Mouse (Mus musculus) lung, embryonic 15.5 days (tissue): Measurements from ENCODE around the gene Trdmt1. TPM values are rescaled to one million over a fixed set of nuclear protein-coding genes. Genes with fewer than 3 reads are reported as not detected.
A peak's percentile ranks its signal among the peaks of the same experiment; 100 is the strongest.
"Not testable (repeated sequence)": the region's sequence is repeated elsewhere in the genome, so short reads cannot be mapped to it uniquely, and the experiment has no call there.

Experiments used
- ATAC-seq: fragments of 200-750 bp; cut with Nextera tagmentation; 2 replicates; pipeline ENCODE4 v1.8.0; 2017; ENCODE audit warnings: moderate number of reproducible peaks, borderline replicate concordance; ENCODE audit not compliant: low FRiP score, low TSS enrichment; ENCODE audit errors: extremely low read depth
- H3K27ac ChIP-seq: fragments of 300-500 bp; sonication (generic); 2 replicates; pipeline ENCODE4 v1.5.1; 2015; ENCODE audit warnings: moderate library complexity, mild to moderate bottlenecking, inconsistent platforms
- H3K27me3 ChIP-seq: fragments of 300-500 bp; sonication (generic); 2 replicates; pipeline ENCODE4 v1.6.1; 2015; ENCODE audit warnings: inconsistent platforms
- H3K36me3 ChIP-seq: fragments of 300-500 bp; sonication (generic); 2 replicates; pipeline ENCODE4 v1.6.1; 2015; ENCODE audit warnings: inconsistent platforms
- H3K4me1 ChIP-seq: fragments of 300-500 bp; sonication (generic); 2 replicates; pipeline ENCODE4 v1.6.1; 2015; ENCODE audit warnings: inconsistent platforms
- H3K4me2 ChIP-seq: fragments of 300-500 bp; sonication (generic); 2 replicates; pipeline ENCODE4 v1.6.1; 2015; ENCODE audit warnings: inconsistent platforms, mild to moderate bottlenecking, moderate library complexity
- H3K4me3 ChIP-seq: fragments of 300-500 bp; sonication (generic); 2 replicates; pipeline ENCODE4 v1.5.1; 2015; ENCODE audit warnings: mild to moderate bottlenecking, inconsistent platforms
- H3K9ac ChIP-seq: fragments of 300-500 bp; sonication (generic); 2 replicates; pipeline ENCODE4 v1.6.1; 2015; ENCODE audit warnings: inconsistent platforms
- H3K9me3 ChIP-seq: fragments of 300-500 bp; sonication (generic); 2 replicates; pipeline ENCODE4 v1.6.1; 2016; ENCODE audit warnings: inconsistent platforms
- WGBS: fragments of 180-500 bp; shearing (Covaris S2); methylation state at CpG from one replicate; pipeline ENCODE4 v1.1.7; 2015; 5-methylcytosine and 5-hydroxymethylcytosine counted together
- polyA plus RNA-seq: library from polyadenylated mRNA; unstranded; fragments of >200 nt; fragmentation: Nextera tagmentation; extraction: Ambion mirVana; gene quantifications from 2 replicates; pipeline ENCODE4 v1.2.1, GENCODE M21; 2015

Gene Trdmt1
- 16.0 and 16.2 TPM in 2 replicates for polyA plus RNA-seq

DNA sequence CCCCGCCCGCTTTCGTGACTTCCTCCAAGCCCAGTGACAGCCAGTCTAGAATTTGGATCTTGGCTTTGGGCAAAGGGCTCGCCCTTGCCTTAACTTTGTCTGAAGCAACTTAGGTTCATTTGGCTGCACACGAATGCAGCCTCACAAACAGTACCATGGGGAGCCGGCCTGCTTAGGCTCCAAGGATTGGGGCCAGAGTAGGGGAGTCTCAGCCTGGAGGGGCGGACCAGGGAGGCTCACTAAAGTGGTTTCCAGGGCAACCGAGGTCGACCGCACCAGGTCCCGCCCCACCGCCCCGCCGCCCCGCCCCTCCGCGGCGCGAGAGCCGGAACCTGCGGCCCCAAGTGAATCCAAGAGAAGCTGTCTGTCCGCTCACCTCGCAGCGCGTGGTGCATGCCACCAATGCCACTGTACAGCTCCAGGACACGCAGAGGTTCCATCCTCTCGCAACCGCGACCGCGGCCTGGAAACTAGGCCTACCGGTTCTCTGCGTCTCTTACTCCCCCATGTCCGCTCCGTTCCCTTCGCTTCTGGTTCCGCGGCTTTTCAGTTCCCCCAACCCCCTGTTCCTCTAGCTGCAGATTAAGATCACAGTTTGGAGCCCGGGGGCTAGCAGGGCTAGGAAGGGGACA is at the start of gene Trdmt1:
Gene Trdmt1, minus strand, starts transcription at position 476 of the 632 bp plus-strand sequence.
- WGBS: under 1% methylated on average over 39 of the region's 39 CpGs
- Histone ChIP-seq H3K4me2 (peak within 1 kb of the TSS; percentile 66), H3K27ac (peak within 1 kb of the TSS; percentile 97), H3K9ac (peak within 1 kb of the TSS; percentile 70), H3K4me3 (peak within 1 kb of the TSS; percentile 66), H3K27me3 (no peaks in the 10 kb centered on the region), H3K9me3 (no peaks in the 10 kb centered on the region), H3K36me3 (no peaks in the 10 kb centered on the region), H3K4me1 (peaks cover 6% of the 10 kb centered on the region; the same call in 1 of the 2 replicates)
- ATAC-seq: peak; percentile 99

GRCm38 (mm10) chr2:13593328-13593727 is 48.9 kb upstream of the Trdmt1 start:
- Histone ChIP-seq H3K27ac (no peak overlapping the region), H3K36me3 (no peaks in the 10 kb centered on the region), H3K9me3 (no peaks in the 10 kb centered on the region), H3K4me1 (no peaks in the 10 kb centered on the region), H3K4me2 (no peak overlapping the region), H3K9ac (no peak overlapping the region), H3K4me3 (no peak overlapping the region), H3K27me3 (no peaks in the 10 kb centered on the region)
- 51% methylated on average over 4 of the region's 4 CpGs for WGBS
- ATAC-seq: no peak

DNA sequence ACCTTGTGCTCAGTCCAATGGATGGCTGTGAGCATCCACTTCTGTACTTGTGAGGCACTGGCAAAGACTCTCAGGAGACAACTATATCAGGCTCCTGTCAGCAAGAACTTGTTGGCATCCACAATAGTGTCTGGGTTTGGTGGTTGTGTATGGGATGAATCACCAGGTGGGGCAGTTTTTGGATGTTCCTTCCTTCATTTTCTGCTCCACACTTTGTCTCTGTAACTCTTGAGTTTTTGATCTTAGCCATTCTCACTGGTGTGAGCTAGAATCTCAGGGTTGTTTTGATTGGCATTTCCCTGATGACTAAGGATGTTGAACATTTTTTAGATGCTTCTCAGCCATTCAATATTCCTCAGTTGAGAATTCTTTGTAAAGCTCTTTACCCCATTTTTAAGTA is 39.3 kb upstream of the Trdmt1 start:
- not testable (repeated sequence) for ATAC-seq, H3K27me3 ChIP-seq, H3K4me1 ChIP-seq, H3K4me2 ChIP-seq, H3K9ac ChIP-seq, H3K9me3 ChIP-seq, H3K4me3 ChIP-seq, H3K27ac ChIP-seq
- peaks cover 41% of the 10 kb centered on the region for H3K36me3 ChIP-seq

- no peak overlapping the region for H3K4me3 ChIP-seq
- WGBS: 72% methylated on average over 3 of the region's 3 CpGs
- H3K27ac ChIP-seq: no peak overlapping the region
- H3K9me3 ChIP-seq: no peaks in the 10 kb centered on the region
- ATAC-seq: no peak
- H3K36me3 ChIP-seq: peaks cover 53% of the 10 kb centered on the region
- no peaks in the 10 kb centered on the region for H3K27me3 ChIP-seq
- no peak overlapping the region for H3K4me2 ChIP-seq
- H3K9ac ChIP-seq: no peak overlapping the region
- no peaks in the 10 kb centered on the region for H3K4me1 ChIP-seq
Measured at GRCm38 (mm10) chr2:13582184-13582583, 37.7 kb upstream of the Trdmt1 start.

DNA sequence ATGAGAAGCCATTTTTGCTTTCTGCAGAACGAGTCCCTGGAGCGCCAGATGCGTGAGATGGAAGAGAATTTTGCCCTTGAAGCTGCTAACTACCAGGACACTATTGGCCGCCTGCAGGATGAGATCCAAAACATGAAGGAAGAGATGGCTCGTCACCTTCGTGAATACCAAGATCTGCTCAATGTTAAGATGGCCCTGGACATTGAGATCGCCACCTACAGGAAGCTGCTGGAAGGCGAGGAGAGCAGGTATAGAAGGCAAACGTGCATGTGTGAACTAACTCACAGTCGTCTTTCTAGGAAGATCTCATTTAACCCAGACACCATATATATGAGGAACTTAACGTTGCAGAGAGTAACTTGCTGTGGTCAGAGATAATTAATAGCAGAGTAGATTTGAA is 35.5 kb upstream of the Trdmt1 start:
- H3K4me3 ChIP-seq: no peak overlapping the region
- H3K27ac ChIP-seq: no peak overlapping the region
- H3K4me1 ChIP-seq: peaks cover 8% of the 10 kb centered on the region
- peaks cover 56% of the 10 kb centered on the region for H3K36me3 ChIP-seq
- H3K9ac ChIP-seq: no peak overlapping the region
- ATAC-seq: no peak
- WGBS: 59% methylated on average over 11 of the region's 11 CpGs
- no peak overlapping the region for H3K4me2 ChIP-seq
- no peaks in the 10 kb centered on the region for H3K27me3 ChIP-seq
- H3K9me3 ChIP-seq: no peaks in the 10 kb centered on the region

DNA sequence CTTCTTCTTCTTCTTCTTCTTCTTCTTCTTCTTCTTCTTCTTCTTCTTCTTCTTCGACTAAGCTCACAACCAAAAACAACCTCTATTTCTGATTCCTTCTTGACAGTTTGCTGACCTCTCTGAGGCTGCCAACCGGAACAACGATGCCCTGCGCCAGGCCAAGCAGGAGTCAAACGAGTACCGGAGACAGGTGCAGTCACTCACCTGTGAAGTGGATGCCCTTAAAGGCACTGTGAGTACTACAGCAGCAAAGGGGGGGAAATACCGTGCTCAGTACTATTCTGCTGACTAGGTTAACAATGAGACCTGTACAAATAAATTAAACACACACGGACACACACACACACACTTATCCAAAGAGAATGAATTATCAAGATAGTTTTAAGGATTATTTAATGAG is 34.8 kb upstream of the Trdmt1 start:
- Histone ChIP-seq H3K4me3 (no peak overlapping the region), H3K4me1 (peaks cover 8% of the 10 kb centered on the region), H3K27me3 (no peaks in the 10 kb centered on the region), H3K9ac (no peak overlapping the region), H3K4me2 (no peak overlapping the region), H3K9me3 (no peaks in the 10 kb centered on the region), H3K36me3 (peaks cover 56% of the 10 kb centered on the region), H3K27ac (no peak overlapping the region)
- WGBS: 80% methylated on average over 8 of the region's 8 CpGs
- no peak for ATAC-seq

DNA sequence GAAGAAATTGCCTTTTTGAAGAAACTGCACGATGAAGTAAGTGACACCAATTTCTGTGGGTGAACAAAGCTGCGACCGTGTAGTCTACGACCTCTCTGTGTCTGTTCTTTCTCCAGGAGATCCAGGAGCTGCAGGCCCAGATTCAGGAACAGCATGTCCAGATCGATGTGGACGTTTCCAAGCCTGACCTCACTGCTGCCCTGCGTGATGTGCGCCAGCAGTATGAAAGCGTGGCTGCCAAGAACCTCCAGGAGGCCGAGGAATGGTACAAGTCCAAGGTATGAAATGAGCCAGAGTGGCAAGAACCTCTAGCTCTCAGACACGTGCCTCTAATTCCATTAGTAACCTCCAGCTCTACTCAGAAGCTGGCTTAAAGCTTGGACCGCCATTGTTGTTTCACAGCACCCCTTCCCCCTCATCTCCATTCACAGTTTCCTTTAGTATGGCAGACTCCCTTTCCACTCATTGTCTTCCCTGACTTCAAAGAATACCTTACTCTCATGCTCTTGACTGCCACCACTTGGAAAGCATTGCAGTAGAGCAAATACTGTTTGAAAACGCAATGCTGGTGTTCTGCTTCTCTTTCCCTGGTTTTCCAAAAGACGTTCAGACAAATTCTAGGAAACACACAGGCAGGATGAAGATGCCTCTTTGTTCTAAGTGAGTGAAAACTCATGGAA is 34.1 kb upstream of the Trdmt1 start:
- WGBS: 75% methylated on average over 14 of the region's 14 CpGs
- no peaks in the 10 kb centered on the region for H3K27me3 ChIP-seq
- no peak overlapping the region for H3K4me3 ChIP-seq
- H3K9me3 ChIP-seq: no peaks in the 10 kb centered on the region
- peaks cover 56% of the 10 kb centered on the region for H3K36me3 ChIP-seq
- peaks cover 8% of the 10 kb centered on the region for H3K4me1 ChIP-seq
- 0 out of 2 replicates have a peak overlapping the region, but pooled peaks have one; percentile 20 for H3K4me2 ChIP-seq
- H3K9ac ChIP-seq: no peak overlapping the region
- no peak for ATAC-seq
- H3K27ac ChIP-seq: no peak overlapping the region

- 94% methylated on average over 1 of the region's 1 CpGs for WGBS
- H3K27ac ChIP-seq: no peak overlapping the region
- H3K4me2 ChIP-seq: peak overlapping the region; percentile 27; the same call in 1 of the 2 replicates
- no peaks in the 10 kb centered on the region for H3K27me3 ChIP-seq
- ATAC-seq: no peak
- H3K4me1 ChIP-seq: peaks cover 15% of the 10 kb centered on the region
- 0 out of 2 replicates have a peak overlapping the region, but pooled peaks have one; percentile 15 for H3K4me3 ChIP-seq
- no peaks in the 10 kb centered on the region for H3K9me3 ChIP-seq
- no peak overlapping the region for H3K9ac ChIP-seq
- H3K36me3 ChIP-seq: peaks cover 47% of the 10 kb centered on the region
Measured at GRCm38 (mm10) chr2:13577399-13577798, 32.9 kb upstream of the Trdmt1 start.

GRCm38 (mm10) chr2:13575926-13576325 is 31.5 kb upstream of the Trdmt1 start:
- no peak for ATAC-seq
- H3K9ac ChIP-seq: peak overlapping the region; percentile 78
- no peaks in the 10 kb centered on the region for H3K27me3 ChIP-seq
- 8% methylated on average over 6 of the region's 6 CpGs for WGBS
- H3K4me3 ChIP-seq: peak overlapping the region; percentile 86
- H3K36me3 ChIP-seq: peaks cover 32% of the 10 kb centered on the region
- peak overlapping the region; percentile 99 for H3K27ac ChIP-seq
- H3K9me3 ChIP-seq: no peaks in the 10 kb centered on the region
- H3K4me1 ChIP-seq: peaks cover 21% of the 10 kb centered on the region
- H3K4me2 ChIP-seq: peak overlapping the region; percentile 81

- Histone ChIP-seq H3K27me3 (no peaks in the 10 kb centered on the region), H3K4me3 (peak overlapping the region; percentile 86), H3K4me2 (peak overlapping the region; percentile 81), H3K27ac (peak overlapping the region; percentile 99), H3K36me3 (peaks cover 28% of the 10 kb centered on the region), H3K9me3 (no peaks in the 10 kb centered on the region), H3K4me1 (peaks cover 21% of the 10 kb centered on the region), H3K9ac (peak overlapping the region; percentile 78)
- WGBS: under 1% methylated on average over 13 of the region's 13 CpGs
- ATAC-seq: no peak
Measured at GRCm38 (mm10) chr2:13575287-13575801, 30.9 kb upstream of the Trdmt1 start.

DNA sequence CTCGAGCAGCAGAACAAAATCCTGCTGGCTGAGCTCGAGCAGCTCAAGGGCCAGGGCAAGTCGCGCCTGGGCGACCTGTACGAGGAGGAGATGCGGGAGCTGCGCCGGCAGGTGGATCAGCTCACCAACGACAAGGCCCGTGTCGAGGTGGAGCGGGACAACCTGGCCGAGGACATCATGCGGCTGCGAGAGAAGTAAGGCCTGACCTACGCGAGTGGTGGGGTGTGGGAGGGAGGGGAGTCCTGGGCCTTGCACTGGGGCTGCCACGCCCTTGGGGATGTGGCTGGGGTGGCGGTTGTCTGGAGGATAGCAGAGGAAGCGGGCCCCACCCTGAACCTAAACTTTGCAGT is 30.3 kb upstream of the Trdmt1 start:
- peaks cover 21% of the 10 kb centered on the region for H3K4me1 ChIP-seq
- H3K9me3 ChIP-seq: no peaks in the 10 kb centered on the region
- peaks cover 22% of the 10 kb centered on the region for H3K36me3 ChIP-seq
- H3K4me2 ChIP-seq: peak overlapping the region; percentile 81
- peak overlapping the region; percentile 99 for H3K27ac ChIP-seq
- H3K27me3 ChIP-seq: no peaks in the 10 kb centered on the region
- H3K9ac ChIP-seq: peak overlapping the region; percentile 78
- peak overlapping the region; percentile 86 for H3K4me3 ChIP-seq
- peak; percentile 9; the same call in 1 of the 2 replicates for ATAC-seq
- WGBS: under 1% methylated on average over 21 of the region's 21 CpGs
